Mouse (Mus musculus): ENCODE data around the gene Olfr1195.
"Not testable (repeated sequence)": the region's sequence is repeated elsewhere in the genome, so short reads cannot be mapped to it uniquely, and the experiment has no call there.

Olfr1195 gene

GRCm38 (mm10) chr2:88689087-88689486 lies at the start of gene Olfr1195:
Olfr1195 (minus strand) TSS chr2:88689187.
- no peak for DNase-seq (ENCODE audit: low spot score in 2 of 2)

GRCm38 (mm10) chr2:88732266-88732665 lies 43.3 kb upstream of the Olfr1195 start, which contains the start of gene Olfr1197:
Olfr1197 (minus strand) TSS chr2:88732366.
- no peak for DNase-seq (ENCODE audit: low spot score in 2 of 2)

- no peak for DNase-seq (ENCODE audit: low spot score in 2 of 2)
These were observed 15.5 kb upstream of the Olfr1195 start, which contains the start of gene Olfr1196 for GRCm38 (mm10) chr2:88704497-88704896. Olfr1196 (minus strand) TSS chr2:88704597.

GRCm38 (mm10) chr2:88675328-88675727 lies 13.7 kb downstream of the Olfr1195 start, which contains the start of gene Olfr1193:
Olfr1193 (plus strand) TSS chr2:88675628.
- DNase-seq (ENCODE audit: low spot score in 2 of 2), result not testable (repeated sequence)

GRCm38 (mm10) chr2:88648209-88648608 lies 40.8 kb downstream of the Olfr1195 start, which contains the start of gene Olfr1192-ps1:
Olfr1192-ps1 (plus strand) TSS chr2:88648509.
- DNase-seq (ENCODE audit: low spot score in 2 of 2), result no peak

- not testable (repeated sequence) for DNase-seq (ENCODE audit: low spot score in 2 of 2)
These were observed 48.7 kb downstream of the Olfr1195 start, which contains the start of gene Olfr1191-ps1 for GRCm38 (mm10) chr2:88640242-88640641. Olfr1191-ps1 (plus strand) TSS chr2:88640542.
